Mouse (Mus musculus) common myeloid progenitor, adult 5-6 weeks (primary cell): ENCODE measurements around the gene Tshz2. TPM values are rescaled to one million over a fixed set of nuclear protein-coding genes. Genes with fewer than 3 reads are reported as not detected.

Experiments used
- ATAC-seq: replicated peaks from 2 replicates; pipeline ENCODE4 v1.8.0; 2016; ENCODE audit warnings: low read depth, mild to moderate bottlenecking, moderate TSS enrichment, inconsistent platforms; ENCODE audit not compliant: poor library complexity, severe bottlenecking
- total RNA-seq: library from RNA; stranded (forward); fragments of 200-1000, 187-1606 nt; gene quantifications from 2 replicates; pipeline ENCODE4 v1.2.3, GENCODE M21; 2017

Tshz2 gene
- total RNA-seq, 1 experiment from 2014 or later = not detected

GRCm38 (mm10) chr2:170058774-170059173 is 426.0 kb downstream of the Tshz2 start:
- ATAC-seq = no peak

GRCm38 (mm10) chr2:170060066-170060465 is 427.3 kb downstream of the Tshz2 start:
- ATAC-seq = peak; percentile 59; the same call in 1 of the 2 replicates

- ATAC-seq = no peak
Observed at GRCm38 (mm10) chr2:170062378-170062777, 429.6 kb downstream of the Tshz2 start.

- ATAC-seq = no peak
Observed at GRCm38 (mm10) chr2:170069976-170070375, 437.2 kb downstream of the Tshz2 start.

GRCm38 (mm10) chr2:170070641-170071241 is 437.9 kb downstream of the Tshz2 start:
- no peak for ATAC-seq

- ATAC-seq = no peak
Observed at GRCm38 (mm10) chr2:170076941-170077490, 444.2 kb downstream of the Tshz2 start.

- 0 out of 2 replicates have a peak, but pooled peaks have one; percentile 32 for ATAC-seq
Observed at GRCm38 (mm10) chr2:170078041-170078440, 445.2 kb downstream of the Tshz2 start.

- no peak for ATAC-seq
Observed at GRCm38 (mm10) chr2:170078442-170079017, 445.7 kb downstream of the Tshz2 start.

- ATAC-seq = no peak
Observed at GRCm38 (mm10) chr2:170091563-170092443, 459.0 kb downstream of the Tshz2 start.

- ATAC-seq = no peak
Observed at GRCm38 (mm10) chr2:170094220-170094619, 461.4 kb downstream of the Tshz2 start.

- no peak for ATAC-seq
Observed at GRCm38 (mm10) chr2:170094871-170095270, 462.1 kb downstream of the Tshz2 start.

- peak; percentile 81 for ATAC-seq
Observed at GRCm38 (mm10) chr2:170101132-170101531, 468.3 kb downstream of the Tshz2 start.

- no peak for ATAC-seq
Observed at GRCm38 (mm10) chr2:170101932-170102331, 469.1 kb downstream of the Tshz2 start.

GRCm38 (mm10) chr2:170103341-170103740 is 470.5 kb downstream of the Tshz2 start:
- no peak for ATAC-seq

- peak; percentile 65 for ATAC-seq
Observed at GRCm38 (mm10) chr2:170103852-170104251, 471.0 kb downstream of the Tshz2 start.

- no peak for ATAC-seq
Observed at GRCm38 (mm10) chr2:170104396-170104795, 471.6 kb downstream of the Tshz2 start.

- ATAC-seq = no peak
Observed at GRCm38 (mm10) chr2:170106000-170106399, 473.2 kb downstream of the Tshz2 start.

- no peak for ATAC-seq
Observed at GRCm38 (mm10) chr2:170107791-170108190, 475.0 kb downstream of the Tshz2 start.

GRCm38 (mm10) chr2:170109528-170109927 is 476.7 kb downstream of the Tshz2 start:
- no peak for ATAC-seq

GRCm38 (mm10) chr2:170110306-170110705 is 477.5 kb downstream of the Tshz2 start:
- ATAC-seq = no peak
